Mouse (Mus musculus) small intestine, adult 2 months (tissue): ENCODE results near the gene Eef1a1. TPM values are rescaled to one million over a fixed set of nuclear protein-coding genes. Genes with fewer than 3 reads are reported as not detected.
"Not testable (repeated sequence)": the region's sequence is repeated elsewhere in the genome, so short reads cannot be mapped to it uniquely, and the experiment has no call there.

Experiments used
- H3K27ac ChIP-seq: fragments of 200-500 bp; 2 replicates; pipeline ENCODE4 v1.5.1; 2012; ENCODE audit warnings: low read depth, low read length, control low read depth, inconsistent platforms; ENCODE audit not compliant: insufficient read depth
- H3K27me3 ChIP-seq: fragments of 200-500 bp; 2 replicates; pipeline ENCODE4 v1.6.1; 2012; ENCODE audit warnings: mild to moderate bottlenecking, moderate library complexity, low read length, inconsistent platforms; ENCODE audit not compliant: control insufficient read depth, insufficient read depth
- H3K36me3 ChIP-seq: fragments of 200-500 bp; 2 replicates; pipeline ENCODE4 v1.6.1; 2012; ENCODE audit warnings: mild to moderate bottlenecking, low read length, control low read depth, inconsistent platforms; ENCODE audit not compliant: control insufficient read depth, insufficient read depth
- H3K4me1 ChIP-seq: fragments of 200-500 bp; 2 replicates; pipeline ENCODE4 v1.6.1; 2012; ENCODE audit warnings: low read length, inconsistent platforms, mixed read lengths; ENCODE audit not compliant: control insufficient read depth, insufficient read depth, insufficient read length
- H3K4me3 ChIP-seq: fragments of 200-500 bp; 2 replicates; pipeline ENCODE4 v1.5.1; 2012; ENCODE audit warnings: low read depth, mild to moderate bottlenecking, control low read depth, inconsistent platforms, low read length, moderate library complexity
- CTCF ChIP-seq: fragments of 200-500 bp; IDR thresholded peaks from 2 replicates; pipeline ENCODE4 v1.5.1; 2012; ENCODE audit warnings: low read depth, mild to moderate bottlenecking, control low read depth, inconsistent platforms, low read length, moderate library complexity, mixed read lengths; ENCODE audit not compliant: insufficient replicate concordance, insufficient read length; ENCODE audit errors: extremely low read depth
- POLR2A ChIP-seq: fragments of 200-500 bp; IDR thresholded peaks from 2 replicates; pipeline ENCODE4 v1.6.1; 2012; ENCODE audit warnings: low read depth, mild to moderate bottlenecking, control low read depth, inconsistent platforms, low read length, moderate library complexity
- WGBS: fragments of 180-500 bp; shearing (Covaris S2); methylation state at CpG from one replicate; pipeline ENCODE4 v1.1.7; 2018; 5-methylcytosine and 5-hydroxymethylcytosine counted together
- polyA plus RNA-seq: library from polyadenylated mRNA; depleted of rRNA; stranded (reverse); fragments of >200 nt; gene quantifications from 2 replicates; pipeline ENCODE4 v1.2.3, GENCODE M21; 2012

Eef1a1 gene
- polyA plus RNA-seq, 1 experiment = 1,625 TPM

DNA sequence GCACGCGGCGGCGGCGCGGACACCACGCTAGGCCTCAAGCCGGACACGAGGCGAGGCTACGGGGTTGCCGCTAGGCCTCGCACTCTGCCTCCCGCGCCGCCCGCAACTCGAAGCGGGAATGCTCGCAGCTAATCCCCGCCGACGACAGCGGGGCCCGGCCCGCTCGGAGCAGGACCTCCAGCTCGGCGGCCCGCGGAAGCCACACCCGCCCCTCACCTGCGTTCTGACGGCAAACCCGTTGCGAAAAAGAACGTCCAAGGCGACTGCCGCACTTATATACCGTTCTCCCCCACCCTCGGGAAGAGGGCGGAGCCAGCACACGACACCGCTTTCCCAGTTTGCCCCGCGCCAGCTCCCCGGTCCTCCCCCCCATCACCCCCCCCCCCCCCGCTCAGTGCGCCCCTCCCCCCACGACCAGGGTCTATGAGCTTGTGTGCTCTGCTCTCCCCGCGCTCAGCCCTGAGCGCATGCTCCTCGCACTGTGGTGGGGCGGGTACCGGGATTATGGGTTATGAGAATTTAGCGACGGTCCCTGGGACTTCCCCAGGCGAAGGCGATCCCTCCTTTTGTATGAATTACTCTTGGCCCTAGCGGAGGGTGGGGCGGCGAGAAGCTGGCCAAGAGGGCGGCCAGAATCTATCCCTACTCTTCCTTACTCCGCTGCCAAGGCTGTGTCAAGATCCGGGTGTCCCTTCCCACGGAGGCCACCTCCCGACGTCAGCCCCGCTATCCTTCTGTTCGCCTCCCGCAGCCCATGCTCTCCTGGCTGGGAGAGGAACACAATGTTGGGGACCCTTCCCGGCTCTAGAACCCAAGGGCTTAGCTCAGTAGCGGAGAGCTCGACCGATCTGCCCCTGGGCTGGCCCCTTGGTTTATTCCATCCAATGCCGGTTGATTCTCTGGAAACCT, 7.3 kb downstream of the Eef1a1 start:
- TF ChIP-seq CTCF = no peak
- peak; percentile 99 for TF ChIP-seq POLR2A
- Histone ChIP-seq H3K4me1 (peaks cover 3% of the 10 kb centered on the region; the same call in 1 of the 2 replicates), H3K27me3 (no peaks in the 10 kb centered on the region), H3K4me3 (peak overlapping the region; percentile 98), H3K27ac (peak overlapping the region; percentile 98), H3K36me3 (peaks cover 28% of the 10 kb centered on the region)
- WGBS = under 1% methylated on average over 76 of the region's 77 CpGs

DNA sequence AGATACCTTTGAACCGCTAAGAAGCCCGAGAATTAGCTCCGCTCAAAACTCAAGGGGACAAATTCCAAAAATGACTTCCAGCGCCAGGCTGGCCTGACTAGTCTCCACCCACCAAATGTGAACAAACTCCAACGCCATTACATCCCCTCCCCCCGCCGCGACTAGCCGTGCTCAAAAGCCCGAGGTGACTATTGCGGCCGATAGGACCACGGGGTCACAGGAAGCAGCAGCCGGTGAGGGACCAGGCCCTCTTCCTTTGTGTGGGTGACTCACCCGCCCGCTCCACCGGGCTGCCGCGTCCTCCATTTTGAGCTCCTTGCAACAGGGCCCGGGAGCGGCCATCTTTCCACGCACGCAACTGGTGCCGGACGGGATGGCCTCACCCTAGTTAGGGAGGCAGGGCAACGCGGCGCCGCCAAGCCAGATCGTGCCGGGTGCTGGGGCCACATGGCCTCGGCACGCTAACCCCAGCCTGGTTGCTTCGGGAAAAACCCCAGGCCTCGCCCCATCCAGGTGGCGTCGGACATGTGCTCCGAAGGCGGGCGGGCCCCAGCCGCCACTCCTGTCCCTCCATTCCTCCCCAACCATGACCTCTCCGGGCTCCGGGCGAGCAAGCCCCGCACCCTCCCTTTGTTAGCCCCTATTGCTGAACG, 8.1 kb downstream of the Eef1a1 start:
- Histone ChIP-seq H3K36me3 (peaks cover 35% of the 10 kb centered on the region), H3K4me3 (peak overlapping the region; percentile 98), H3K4me1 (peaks cover 3% of the 10 kb centered on the region; the same call in 1 of the 2 replicates), H3K27ac (peak overlapping the region; percentile 98), H3K27me3 (no peaks in the 10 kb centered on the region)
- under 1% methylated on average over 46 of the region's 46 CpGs for WGBS
- no peak for TF ChIP-seq CTCF
- TF ChIP-seq POLR2A = peak; percentile 33; the same call in 1 of the 2 replicates

DNA sequence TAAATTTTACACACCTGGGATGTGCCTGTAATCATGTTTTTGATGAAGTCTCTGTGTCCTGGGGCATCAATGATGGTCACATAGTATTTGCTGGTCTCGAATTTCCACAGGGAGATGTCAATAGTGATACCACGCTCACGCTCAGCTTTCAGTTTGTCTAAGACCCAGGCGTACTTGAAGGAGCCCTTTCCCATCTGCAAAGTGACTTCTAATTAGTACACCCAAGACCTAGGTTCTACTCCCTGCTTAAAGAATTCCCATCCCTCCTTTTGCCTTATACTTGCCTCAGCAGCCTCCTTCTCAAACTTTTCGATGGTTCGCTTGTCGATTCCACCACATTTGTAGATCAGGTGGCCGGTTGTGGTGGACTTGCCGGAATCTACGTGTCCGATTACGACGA, 8.7 kb downstream of the Eef1a1 start:
- H3K27me3 ChIP-seq, H3K4me1 ChIP-seq: not testable (repeated sequence)
- Histone ChIP-seq H3K4me3 (peak overlapping the region; percentile 98), H3K36me3 (peaks cover 36% of the 10 kb centered on the region), H3K27ac (peak overlapping the region; percentile 98)
- WGBS = 1% methylated on average over 13 of the region's 13 CpGs

DNA sequence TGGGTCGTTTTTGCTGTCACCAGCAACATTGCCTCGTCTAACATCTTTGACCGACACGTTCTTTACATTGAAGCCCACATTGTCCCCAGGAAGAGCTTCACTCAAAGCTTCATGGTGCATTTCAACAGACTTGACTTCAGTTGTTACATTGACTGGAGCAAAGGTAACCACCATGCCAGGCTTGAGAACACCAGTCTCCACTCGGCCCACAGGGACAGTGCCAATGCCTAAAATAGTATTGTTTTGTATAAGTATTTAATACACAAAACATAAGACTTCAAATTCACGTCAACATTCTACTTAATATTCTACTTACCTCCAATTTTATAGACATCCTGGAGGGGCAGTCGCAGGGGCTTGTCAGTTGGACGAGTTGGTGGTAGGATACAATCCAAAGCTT, 9.6 kb downstream of the Eef1a1 start:
- Histone ChIP-seq H3K4me3 (peak overlapping the region; percentile 25), H3K36me3 (peaks cover 37% of the 10 kb centered on the region)
- H3K27me3 ChIP-seq, H3K27ac ChIP-seq, H3K4me1 ChIP-seq: not testable (repeated sequence)
- WGBS = 20% methylated on average over 8 of the region's 8 CpGs

DNA sequence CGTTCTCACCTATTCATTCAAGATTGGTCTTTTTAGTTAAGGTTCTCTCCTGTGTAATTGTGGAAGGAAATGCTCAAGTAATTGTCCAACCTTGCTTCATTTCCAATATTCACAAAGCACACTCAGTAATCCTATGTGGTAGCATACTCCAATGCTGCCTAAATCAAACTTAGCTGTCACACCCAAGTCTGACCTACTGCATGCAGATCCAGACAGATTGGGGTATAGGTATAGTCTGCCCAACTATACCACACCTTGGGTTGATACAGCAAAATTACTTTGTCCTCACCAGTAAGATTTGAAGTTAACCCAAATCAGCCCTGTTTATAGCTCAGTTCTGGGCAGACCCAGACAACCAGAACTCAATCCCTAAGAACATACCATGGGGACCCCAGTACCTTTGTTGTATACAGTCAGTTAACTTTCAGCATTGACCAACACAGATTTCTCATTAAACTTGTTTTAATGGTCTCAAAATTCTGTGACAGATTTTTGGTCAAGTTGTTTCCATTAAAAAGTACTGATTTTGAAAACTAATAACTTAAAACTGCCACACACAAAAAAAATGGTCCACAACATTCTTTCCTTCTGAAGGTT, 10.8 kb downstream of the Eef1a1 start:
- peaks cover 43% of the 10 kb centered on the region for H3K36me3 ChIP-seq
- H3K27ac ChIP-seq, H3K27me3 ChIP-seq, H3K4me1 ChIP-seq, H3K4me3 ChIP-seq: not testable (repeated sequence)
- WGBS = 45% methylated on average over 1 of the region's 1 CpGs

DNA sequence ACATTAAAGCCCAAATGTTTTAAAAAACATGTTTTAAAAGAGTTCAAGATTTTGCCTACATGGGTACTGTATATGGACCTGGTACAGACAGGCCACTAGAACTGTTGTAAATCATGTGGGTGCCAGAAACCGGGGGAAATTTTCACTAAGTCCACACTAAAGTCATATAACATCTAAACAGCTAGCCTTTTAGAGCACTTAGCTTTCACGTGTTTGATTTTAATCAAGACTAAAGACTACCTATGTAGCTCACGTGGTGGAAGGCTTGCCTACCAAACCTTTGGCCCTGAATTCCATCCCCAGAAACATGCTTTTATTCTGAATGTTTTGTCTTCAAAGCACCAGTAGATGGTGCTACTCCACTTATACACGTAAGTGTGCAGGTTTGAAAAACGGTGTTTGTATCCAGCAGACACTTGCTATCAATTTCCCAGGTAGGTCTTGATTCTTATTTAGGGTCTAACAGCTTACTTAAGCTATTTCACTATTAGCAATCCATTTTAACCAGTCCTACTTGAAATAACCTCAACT, 11.9 kb downstream of the Eef1a1 start:
- WGBS = 5% methylated on average over 5 of the region's 5 CpGs
- no peaks in the 10 kb centered on the region for H3K4me1 ChIP-seq
- H3K27ac ChIP-seq = no peak overlapping the region
- H3K4me3 ChIP-seq = no peak overlapping the region
- peaks cover 43% of the 10 kb centered on the region for H3K36me3 ChIP-seq
- TF ChIP-seq POLR2A = no peak
- no peak for TF ChIP-seq CTCF
- H3K27me3 ChIP-seq = no peaks in the 10 kb centered on the region

DNA sequence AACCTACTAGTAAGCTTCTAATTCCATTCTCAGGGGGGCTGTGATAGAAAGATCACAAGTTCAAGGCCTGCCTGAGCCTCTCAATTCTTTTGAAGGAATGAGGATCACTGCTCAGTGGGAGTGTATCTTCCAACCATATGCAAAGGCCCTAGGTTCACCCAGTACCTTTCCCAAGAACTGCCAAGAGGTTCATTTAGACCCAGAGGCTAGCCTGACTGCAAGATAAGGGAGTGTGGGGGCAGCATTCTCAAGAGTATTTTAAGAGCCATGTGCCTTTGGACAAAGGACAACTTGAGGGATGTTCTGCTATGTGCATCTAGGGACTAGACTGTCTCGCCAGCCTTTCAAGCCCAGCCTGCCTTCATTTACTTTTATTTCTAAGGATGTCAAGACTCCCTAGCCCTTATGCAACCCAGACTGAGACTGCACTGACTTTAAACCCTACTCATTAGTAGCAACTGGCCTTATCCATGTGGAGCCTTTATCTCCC, 12.4 kb downstream of the Eef1a1 start:
- Histone ChIP-seq H3K27ac (no peak overlapping the region), H3K4me1 (no peaks in the 10 kb centered on the region), H3K27me3 (no peaks in the 10 kb centered on the region), H3K36me3 (peaks cover 43% of the 10 kb centered on the region), H3K4me3 (no peak overlapping the region)
- no peak for TF ChIP-seq CTCF
- TF ChIP-seq POLR2A = no peak
- 38% methylated on average over 1 of the region's 1 CpGs for WGBS
